20 mouse cellular contexts compared by ENCODE assay signal in genomic region chr2:76469091-76469750, GRCm38 (mm10).
"Had no signal": no experiment of that assay in that cellular context is flagged by ENCODE, and none has a peak within 500 bp of the region (broad histone marks: within the 10 kb centered on the region; RNA-seq: fewer than 3 reads in every experiment).

No protein-coding gene starts in this region.

- H3K27ac ChIP-seq: kidney, postnatal 0 days; limb, embryonic 13.5 days; liver, embryonic 12.5 days; liver, embryonic 15.5 days; macrophage; neural tube, embryonic 13.5 days had no signal

- H3K9me3 ChIP-seq: limb, embryonic 13.5 days; liver, embryonic 12.5 days; liver, embryonic 15.5 days; neural tube, embryonic 13.5 days had no signal

- DNase-seq: kidney, adult 2 months; kidney, postnatal 25 days; layer of hippocampus, adult 9-11 months; liver; midbrain, embryonic 14.5 days; retina, postnatal 1 day; right cerebral cortex, postnatal 25 days; spleen, adult 18-20 months; thymus, adult 2 months; thymus, postnatal 14 days; thymus, postnatal 4 days had no signal

- H3K36me3 ChIP-seq: limb, embryonic 13.5 days; liver, embryonic 12.5 days; liver, embryonic 15.5 days had no signal

- H3K4me3 ChIP-seq: layer of hippocampus, adult 2 months; limb, embryonic 13.5 days; liver, embryonic 12.5 days; liver, embryonic 15.5 days; myocyte; neural tube, embryonic 13.5 days had no signal

- H3K4me1 ChIP-seq: liver, embryonic 12.5 days; liver, embryonic 15.5 days; neural tube, embryonic 13.5 days had no signal

- H3K27me3 ChIP-seq: limb, embryonic 13.5 days; liver, embryonic 12.5 days; liver, embryonic 15.5 days; neural tube, embryonic 13.5 days had no signal

- H3K9ac ChIP-seq: limb, embryonic 13.5 days; liver, embryonic 12.5 days; liver, embryonic 15.5 days; neural tube, embryonic 13.5 days had no signal

- H3K4me2 ChIP-seq: limb, embryonic 13.5 days; liver, embryonic 12.5 days; liver, embryonic 15.5 days; neural tube, embryonic 13.5 days had no signal

- ATAC-seq: intestine, postnatal 0 days; liver, embryonic 12.5 days had no signal
